27 mouse cellular contexts compared by ENCODE assay signal in genomic region chr10:21099515-21099914, GRCm38 (mm10).
DNase-seq lines count a peak whose midpoint lies in the region; ATAC-seq and TF ChIP-seq lines count a peak whose summit lies in the region.
"Had no signal": no experiment of that assay in that cellular context is flagged by ENCODE, and none has a peak within 500 bp of the region (broad histone marks: within the 10 kb centered on the region; RNA-seq: fewer than 3 reads in every experiment).

No protein-coding gene starts in this region.

- WGBS in lung, postnatal 0 days = 47% methylated on average over 7 of the region's 7 CpGs

- H3K27me3 ChIP-seq in lung, postnatal 0 days (replicated peaks; ENCODE audit: insufficient read depth, low read length) = no peaks in the 10 kb centered on the region
- H3K27me3 ChIP-seq: heart, embryonic 15.5 days; limb, embryonic 15.5 days; liver, embryonic 13.5 days had no signal

- no peak overlapping the region for H3K27ac ChIP-seq in lung, postnatal 0 days (ENCODE audit: low read length)
- H3K27ac ChIP-seq: heart, embryonic 10.5 days; heart, embryonic 15.5 days; limb, embryonic 10.5 days; limb, embryonic 15.5 days; liver, embryonic 13.5 days; macrophage; midbrain, embryonic 13.5 days; neural tube, embryonic 13.5 days had no signal

- H3K4me2 ChIP-seq in lung, postnatal 0 days (replicated peaks; ENCODE audit: low read depth, low read length) = no peak overlapping the region
- H3K4me2 ChIP-seq: heart, embryonic 15.5 days; limb, embryonic 15.5 days; liver, embryonic 13.5 days; midbrain, embryonic 13.5 days; neural tube, embryonic 13.5 days had no signal

- 0 out of 2 replicates have a peak, but pooled peaks have one; percentile 23 for ATAC-seq in frontal cortex, adult (ENCODE audit: low TSS enrichment)
- peak; percentile 78 for ATAC-seq in lung, postnatal 0 days
- peak; percentile 60 for ATAC-seq in activated CD4-positive, CD25-positive, alpha-beta regulatory T cell, adult 4 months
- ATAC-seq: forebrain, embryonic 16.5 days; midbrain, embryonic 13.5 days had no signal

- no peaks in the 10 kb centered on the region for H3K36me3 ChIP-seq in lung, postnatal 0 days (ENCODE audit: insufficient read depth, low read length)
- H3K36me3 ChIP-seq: heart, embryonic 10.5 days; heart, embryonic 15.5 days; limb, embryonic 10.5 days; limb, embryonic 15.5 days; liver, embryonic 13.5 days; midbrain, embryonic 13.5 days; neural tube, embryonic 13.5 days had no signal

- no peaks in the 10 kb centered on the region for H3K4me1 ChIP-seq in lung, postnatal 0 days (ENCODE audit: insufficient read depth, low read depth, low read length)
- H3K4me1 ChIP-seq: heart, embryonic 15.5 days; limb, embryonic 15.5 days; liver, embryonic 13.5 days had no signal

- H3K9ac ChIP-seq in lung, postnatal 0 days (replicated peaks; ENCODE audit: low read depth) = no peak overlapping the region
- H3K9ac ChIP-seq: heart, embryonic 15.5 days; limb, embryonic 15.5 days; liver, embryonic 13.5 days; midbrain, embryonic 13.5 days; neural tube, embryonic 13.5 days had no signal

- no peak overlapping the region for H3K4me3 ChIP-seq in lung, postnatal 0 days (ENCODE audit: low read depth, low read length)
- H3K4me3 ChIP-seq: erythroblast, embryonic 14.5 days; heart, embryonic 10.5 days; heart, embryonic 15.5 days; limb, embryonic 10.5 days; limb, embryonic 15.5 days; liver, embryonic 13.5 days; midbrain, embryonic 13.5 days; neural tube, embryonic 13.5 days had no signal

- no peak for TF ChIP-seq EP300 in lung, postnatal 0 days (IDR thresholded peaks at IDR 0.05)

- no peaks in the 10 kb centered on the region for H3K9me3 ChIP-seq in lung, postnatal 0 days (ENCODE audit: low read length)
- H3K9me3 ChIP-seq: heart, embryonic 10.5 days; heart, embryonic 15.5 days; limb, embryonic 10.5 days; limb, embryonic 15.5 days; liver, embryonic 13.5 days; midbrain, embryonic 13.5 days; neural tube, embryonic 13.5 days had no signal

- DNase-seq in frontal cortex, postnatal 36 days (ENCODE audit: low spot score in 2 of 2) = no peak
- peak; percentile 67 for DNase-seq in lung, postnatal 0 days (ENCODE audit: low spot score)
- no peak for DNase-seq in lung, postnatal 10 days
- no peak for DNase-seq in kidney, postnatal 10 days
- no peak for DNase-seq in spleen, adult 18-20 months
- DNase-seq: cerebellum, adult 2 months; cerebellum, postnatal 14 days; gastrocnemius, postnatal 10 days; heart, adult 11 months; kidney, adult 2 months; kidney, postnatal 4 days; liver, embryonic 13.5 days; lung, adult 18-20 months; right cerebral cortex, postnatal 4 days; thymus, adult 2 months; thymus, postnatal 4 days had no signal

- no peak for TF ChIP-seq CTCF in lung, postnatal 0 days (IDR thresholded peaks at IDR 0.05)

Comparison
In these comparisons a context has a peak if more than half of its experiments do, and no peak if none do; other contexts are left out.
1. ATAC-seq: peak in every context shown above with its lines; median percentile 78 in lung, postnatal 0 days; 60 in activated CD4-positive, CD25-positive, alpha-beta regulatory T cell, adult 4 months; 23 in frontal cortex, adult.